Mouse (Mus musculus) retina, adult 2 months (tissue): ENCODE measurements around the gene Krt1.

ENCODE experiments used
- DNase-seq: peaks from one replicate; pipeline ENCODE4 v3.0.0-alpha.2; 2012; ENCODE audit warnings: low read depth, low spot score

Gene Krt1

GRCm38 (mm10) chr15:101850694-101851093, at the start of gene Krt1:
Gene Krt1, minus strand, starts transcription at chr15:101850794.
- no peak for DNase-seq

- DNase-seq: no peak
Observed at GRCm38 (mm10) chr15:101895216-101895615, 44.6 kb upstream of the Krt1 start.

- no peak for DNase-seq
Observed at GRCm38 (mm10) chr15:101892820-101893219, 42.2 kb upstream of the Krt1 start, which contains the start of gene Krt76. Gene Krt76, minus strand, starts transcription at chr15:101892920.

GRCm38 (mm10) chr15:101879776-101880175, 29.2 kb upstream of the Krt1 start:
- DNase-seq: no peak

- no peak for DNase-seq
Observed at GRCm38 (mm10) chr15:101878041-101878440, 27.4 kb upstream of the Krt1 start.

GRCm38 (mm10) chr15:101874383-101874782, 23.8 kb upstream of the Krt1 start:
- no peak for DNase-seq

GRCm38 (mm10) chr15:101873231-101873630, 22.6 kb upstream of the Krt1 start:
- DNase-seq: no peak

- DNase-seq: no peak
Observed at GRCm38 (mm10) chr15:101869431-101869830, 18.8 kb upstream of the Krt1 start, which contains the start of gene Krt77. Gene Krt77, minus strand, starts transcription at chr15:101869705.

GRCm38 (mm10) chr15:101866754-101867153, 16.2 kb upstream of the Krt1 start:
- DNase-seq: no peak

GRCm38 (mm10) chr15:101860421-101861130, 10.0 kb upstream of the Krt1 start:
- no peak for DNase-seq

GRCm38 (mm10) chr15:101859735-101860170, 9.2 kb upstream of the Krt1 start:
- DNase-seq: no peak

- DNase-seq: no peak
Observed at GRCm38 (mm10) chr15:101858673-101859425, 8.3 kb upstream of the Krt1 start.

GRCm38 (mm10) chr15:101856696-101857095, 6.1 kb upstream of the Krt1 start:
- no peak for DNase-seq

GRCm38 (mm10) chr15:101855732-101856131, 5.1 kb upstream of the Krt1 start:
- no peak for DNase-seq

- no peak for DNase-seq
Observed at GRCm38 (mm10) chr15:101854294-101854693, 3.7 kb upstream of the Krt1 start.

GRCm38 (mm10) chr15:101852571-101852970, 2.0 kb upstream of the Krt1 start:
- no peak for DNase-seq

GRCm38 (mm10) chr15:101845971-101846403, 4.6 kb downstream of the Krt1 start:
- DNase-seq: no peak

- DNase-seq: no peak
Observed at GRCm38 (mm10) chr15:101843192-101843591, 7.4 kb downstream of the Krt1 start.

GRCm38 (mm10) chr15:101834784-101835328, 15.7 kb downstream of the Krt1 start:
- no peak for DNase-seq

- no peak for DNase-seq
Observed at GRCm38 (mm10) chr15:101833131-101833530, 17.5 kb downstream of the Krt1 start.

GRCm38 (mm10) chr15:101829441-101829840, 21.2 kb downstream of the Krt1 start:
- no peak for DNase-seq

GRCm38 (mm10) chr15:101821786-101822185, 28.8 kb downstream of the Krt1 start:
- no peak for DNase-seq
